Mouse (Mus musculus): ENCODE data around the gene Ubr1. TPM values are rescaled to one million over a fixed set of nuclear protein-coding genes. Genes with fewer than 3 reads are reported as not detected.

Gene Ubr1
- polyA plus RNA-seq, 1 experiment from 2014 or later: 18.5 TPM

DNA sequence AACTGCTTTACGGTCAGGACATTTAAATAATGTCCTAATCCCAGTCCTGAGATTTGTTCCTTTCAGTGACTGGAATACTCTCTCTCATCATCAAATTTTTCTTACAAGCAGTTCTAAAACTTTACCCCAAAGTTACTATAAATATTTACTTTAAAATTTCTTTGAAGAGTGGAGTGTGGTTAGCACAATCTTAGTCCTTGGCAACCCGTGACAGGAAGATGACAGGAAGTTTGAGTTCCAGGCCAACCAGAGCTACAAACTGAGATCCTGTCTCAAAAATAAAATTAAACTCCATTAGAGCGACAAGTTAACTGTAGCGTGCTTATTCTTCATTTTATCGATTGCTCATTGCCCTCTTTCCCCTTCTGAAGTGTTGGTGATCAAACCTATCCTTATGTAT, 82.9 kb downstream of the Ubr1 start:
- no peaks in the 10 kb centered on the region for H3K4me1 ChIP-seq (ENCODE audit: control insufficient read depth, insufficient read depth, low read length)

GRCm38 (mm10) chr2:120873192-120873591, 97.3 kb downstream of the Ubr1 start:
- Histone ChIP-seq H3K4me2 (ENCODE audit: low read depth, low read length) (no peak overlapping the region), H3K36me3 (ENCODE audit: control insufficient read depth, insufficient read depth) (peaks cover 16% of the 10 kb centered on the region), H3K4me1 (ENCODE audit: control insufficient read depth, insufficient read depth, low read length) (peaks cover 17% of the 10 kb centered on the region), H3K27me3 (ENCODE audit: control insufficient read depth, insufficient read depth, low read length) (no peaks in the 10 kb centered on the region), H3K9ac (ENCODE audit: low read length) (no peak overlapping the region), H3K27ac (ENCODE audit: low read length) (no peak overlapping the region), H3K4me3 (ENCODE audit: low read length) (no peak overlapping the region), H3K9me3 (replicated peaks; ENCODE audit: control insufficient read depth, low read length) (no peaks in the 10 kb centered on the region)
- no peak for ATAC-seq (replicated peaks; ENCODE audit: extremely low read depth, insufficient read depth, low FRiP score)
- 74% methylated on average over 2 of the region's 2 CpGs for WGBS

More for the DNA sequence above, 82.9 kb downstream of the Ubr1 start:
- Histone ChIP-seq H3K4me2 (ENCODE audit: low read depth, low read length) (no peak overlapping the region), H3K36me3 (ENCODE audit: control insufficient read depth, insufficient read depth) (peaks cover 26% of the 10 kb centered on the region), H3K9ac (ENCODE audit: low read length) (no peak overlapping the region), H3K9me3 (replicated peaks; ENCODE audit: control insufficient read depth, low read length) (no peaks in the 10 kb centered on the region), H3K4me3 (ENCODE audit: low read length) (no peak overlapping the region), H3K27me3 (ENCODE audit: control insufficient read depth, insufficient read depth, low read length) (no peaks in the 10 kb centered on the region), H3K27ac (ENCODE audit: low read length) (no peak overlapping the region)
- WGBS: 81% methylated on average over 5 of the region's 5 CpGs
- no peak for ATAC-seq (replicated peaks; ENCODE audit: extremely low read depth, insufficient read depth, low FRiP score)

DNA sequence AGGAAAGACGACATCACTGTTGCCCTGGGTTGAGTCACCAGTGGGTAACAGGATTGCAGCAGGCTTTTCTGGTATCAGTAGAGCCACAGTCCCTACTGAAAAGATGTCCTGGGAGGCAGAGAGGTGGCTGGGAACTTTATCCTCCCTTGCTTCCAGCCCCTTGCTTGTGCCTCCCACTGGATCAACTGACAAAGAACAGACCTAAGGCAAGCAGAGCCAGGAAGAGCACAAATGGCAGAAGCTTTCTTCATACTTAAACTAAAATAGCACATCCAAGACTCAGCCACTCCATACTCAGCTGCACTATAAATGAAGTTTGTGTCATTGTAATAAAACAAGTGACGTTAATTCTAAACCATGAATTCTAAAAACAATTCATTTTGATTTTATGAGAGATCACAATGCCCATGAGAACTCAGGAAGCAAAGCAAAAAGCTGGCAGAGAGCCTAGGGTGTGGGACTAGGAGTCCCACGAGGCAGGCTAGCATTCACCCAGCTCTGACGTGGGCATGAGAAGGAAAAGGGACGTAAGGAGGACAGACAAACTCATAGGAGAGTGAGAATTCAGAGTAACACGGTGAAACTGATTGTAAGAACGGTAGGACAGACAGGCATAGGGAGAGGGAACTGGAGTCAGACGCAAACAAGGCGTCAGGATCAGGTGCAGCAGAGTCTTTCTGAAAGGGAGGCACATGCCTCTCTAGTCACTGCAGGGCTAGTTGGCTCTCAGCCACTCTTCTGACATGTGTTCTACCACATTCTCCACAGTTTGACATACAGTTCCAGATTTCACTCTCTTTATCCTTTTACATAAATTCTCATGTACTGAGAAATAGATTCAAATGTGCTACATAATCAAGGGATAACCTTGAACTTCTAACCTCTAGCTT, 98.8 kb downstream of the Ubr1 start:
- no peaks in the 10 kb centered on the region for H3K27me3 ChIP-seq (ENCODE audit: control insufficient read depth, insufficient read depth, low read length)
- peak overlapping the region; percentile 91 for H3K27ac ChIP-seq (ENCODE audit: low read length)
- 43% methylated on average over 9 of the region's 9 CpGs for WGBS
- no peak overlapping the region for H3K4me3 ChIP-seq (ENCODE audit: low read length)
- H3K36me3 ChIP-seq (ENCODE audit: control insufficient read depth, insufficient read depth): peaks cover 22% of the 10 kb centered on the region
- H3K4me1 ChIP-seq (ENCODE audit: control insufficient read depth, insufficient read depth, low read length): peaks cover 17% of the 10 kb centered on the region
- ATAC-seq (replicated peaks; ENCODE audit: extremely low read depth, insufficient read depth, low FRiP score): peak; percentile 74
- peak overlapping the region; percentile 26 for H3K4me2 ChIP-seq (ENCODE audit: low read depth, low read length)
- H3K9me3 ChIP-seq (replicated peaks; ENCODE audit: control insufficient read depth, low read length): no peaks in the 10 kb centered on the region
- H3K9ac ChIP-seq (ENCODE audit: low read length): peak overlapping the region; percentile 53

DNA sequence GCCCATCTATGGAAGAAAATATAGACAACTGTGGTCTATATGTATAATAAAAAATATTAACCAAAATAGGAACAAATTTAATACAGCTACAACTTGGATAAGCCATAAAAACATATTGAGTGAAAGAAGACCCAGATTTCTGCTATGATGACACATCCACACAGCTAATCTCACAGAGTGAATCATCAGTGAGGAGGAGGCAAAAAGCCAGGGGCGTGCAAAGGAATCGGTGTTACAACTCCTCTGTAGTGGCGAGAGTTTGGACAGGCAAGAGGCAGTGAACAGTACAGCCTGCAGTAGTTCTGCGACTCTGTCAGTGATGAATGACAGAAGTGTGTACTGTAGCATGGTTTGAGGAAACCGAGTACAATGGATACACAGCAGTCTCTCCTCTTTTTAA, 103.2 kb downstream of the Ubr1 start:
- WGBS: 85% methylated on average over 5 of the region's 5 CpGs
- H3K27me3 ChIP-seq (ENCODE audit: control insufficient read depth, insufficient read depth, low read length): no peaks in the 10 kb centered on the region
- H3K4me2 ChIP-seq (ENCODE audit: low read depth, low read length): no peak overlapping the region
- no peak overlapping the region for H3K9ac ChIP-seq (ENCODE audit: low read length)
- peaks cover 17% of the 10 kb centered on the region for H3K4me1 ChIP-seq (ENCODE audit: control insufficient read depth, insufficient read depth, low read length)
- peaks cover 25% of the 10 kb centered on the region for H3K36me3 ChIP-seq (ENCODE audit: control insufficient read depth, insufficient read depth)
- H3K9me3 ChIP-seq (replicated peaks; ENCODE audit: control insufficient read depth, low read length): no peaks in the 10 kb centered on the region
- no peak overlapping the region for H3K27ac ChIP-seq (ENCODE audit: low read length)
- no peak for ATAC-seq (replicated peaks; ENCODE audit: extremely low read depth, insufficient read depth, low FRiP score)
- H3K4me3 ChIP-seq (ENCODE audit: low read length): no peak overlapping the region

DNA sequence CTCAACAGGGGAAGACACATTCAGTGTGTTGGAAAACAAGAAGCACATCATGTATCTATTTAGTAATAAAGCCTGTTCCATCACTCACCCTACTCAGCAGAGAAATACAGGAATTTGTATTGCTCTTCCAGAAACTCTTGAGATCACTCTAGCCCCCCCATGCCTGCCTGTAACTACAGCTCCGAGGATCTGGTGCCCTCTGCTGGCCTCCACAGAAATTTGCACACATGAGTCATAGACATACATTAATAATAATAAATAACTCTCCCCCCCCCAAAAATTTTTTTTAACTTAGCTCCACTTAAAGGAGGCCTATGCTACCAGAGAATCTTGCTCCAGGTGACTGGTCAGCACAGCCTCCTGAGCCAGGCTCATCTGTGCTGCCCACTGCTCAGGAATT, 104.0 kb downstream of the Ubr1 start:
- H3K4me2 ChIP-seq (ENCODE audit: low read depth, low read length): no peak overlapping the region
- H3K36me3 ChIP-seq (ENCODE audit: control insufficient read depth, insufficient read depth): peaks cover 28% of the 10 kb centered on the region
- H3K9ac ChIP-seq (ENCODE audit: low read length): no peak overlapping the region
- ATAC-seq (replicated peaks; ENCODE audit: extremely low read depth, insufficient read depth, low FRiP score): no peak
- H3K4me1 ChIP-seq (ENCODE audit: control insufficient read depth, insufficient read depth, low read length): peaks cover 13% of the 10 kb centered on the region; the same call in 1 of the 2 replicates
- no peaks in the 10 kb centered on the region for H3K27me3 ChIP-seq (ENCODE audit: control insufficient read depth, insufficient read depth, low read length)
- no peak overlapping the region for H3K4me3 ChIP-seq (ENCODE audit: low read length)
- H3K9me3 ChIP-seq (replicated peaks; ENCODE audit: control insufficient read depth, low read length): no peaks in the 10 kb centered on the region
- 18% methylated on average over 1 of the region's 1 CpGs for WGBS
- H3K27ac ChIP-seq (ENCODE audit: low read length): no peak overlapping the region

DNA sequence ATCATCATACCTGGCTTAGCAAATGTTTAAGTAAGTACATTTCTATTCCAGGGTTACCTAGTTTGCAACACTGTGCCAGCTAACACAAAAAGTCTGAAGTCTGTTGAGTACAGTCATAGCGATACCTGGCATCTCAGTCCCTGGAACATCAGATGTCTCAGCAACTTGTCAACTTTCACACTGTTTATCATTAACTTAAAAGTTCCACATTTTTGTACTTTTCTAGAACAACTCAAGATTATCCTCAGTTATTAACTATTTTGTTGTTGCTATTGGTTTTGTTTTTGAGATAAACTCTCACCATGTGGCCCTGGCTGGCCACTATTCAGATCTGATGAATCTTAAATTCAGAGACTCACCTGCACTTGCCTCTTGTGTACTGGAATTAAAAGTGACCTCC, 107.1 kb downstream of the Ubr1 start:
- Histone ChIP-seq H3K9ac (ENCODE audit: low read length) (no peak overlapping the region), H3K4me3 (ENCODE audit: low read length) (no peak overlapping the region), H3K4me1 (ENCODE audit: control insufficient read depth, insufficient read depth, low read length) (no peaks in the 10 kb centered on the region), H3K9me3 (replicated peaks; ENCODE audit: control insufficient read depth, low read length) (no peaks in the 10 kb centered on the region), H3K4me2 (ENCODE audit: low read depth, low read length) (no peak overlapping the region), H3K36me3 (ENCODE audit: control insufficient read depth, insufficient read depth) (peaks cover 33% of the 10 kb centered on the region), H3K27ac (ENCODE audit: low read length) (no peak overlapping the region), H3K27me3 (ENCODE audit: control insufficient read depth, insufficient read depth, low read length) (no peaks in the 10 kb centered on the region)
- 98% methylated on average over 1 of the region's 1 CpGs for WGBS
- no peak for ATAC-seq (replicated peaks; ENCODE audit: extremely low read depth, insufficient read depth, low FRiP score)

DNA sequence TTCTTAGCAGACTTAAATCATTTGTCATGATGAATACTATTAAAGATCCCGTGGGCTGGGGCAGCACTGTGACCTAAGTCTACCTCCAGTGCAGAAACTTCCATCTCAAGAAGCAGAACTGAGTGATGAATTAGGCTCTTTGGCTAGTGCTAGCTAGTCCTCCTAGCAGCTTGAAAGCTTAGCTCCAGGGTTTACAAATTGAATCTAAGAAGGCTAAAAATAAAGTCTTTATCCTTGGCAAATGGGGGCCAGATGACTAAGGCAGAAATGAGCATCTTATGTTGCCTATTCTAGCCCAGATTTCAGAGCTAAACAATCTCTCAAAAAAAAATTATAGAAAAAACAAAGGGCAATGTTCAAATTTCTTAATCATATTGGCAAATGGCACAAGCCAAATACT, 109.8 kb downstream of the Ubr1 start:
- H3K9ac ChIP-seq (ENCODE audit: low read length): no peak overlapping the region
- ATAC-seq (replicated peaks; ENCODE audit: extremely low read depth, insufficient read depth, low FRiP score): no peak
- peaks cover 27% of the 10 kb centered on the region for H3K36me3 ChIP-seq (ENCODE audit: control insufficient read depth, insufficient read depth)
- H3K9me3 ChIP-seq (replicated peaks; ENCODE audit: control insufficient read depth, low read length): no peaks in the 10 kb centered on the region
- no peaks in the 10 kb centered on the region for H3K27me3 ChIP-seq (ENCODE audit: control insufficient read depth, insufficient read depth, low read length)
- 72% methylated on average over 1 of the region's 1 CpGs for whole genome bisulfite sequencing
- H3K4me3 ChIP-seq (ENCODE audit: low read length): no peak overlapping the region
- no peak overlapping the region for H3K27ac ChIP-seq (ENCODE audit: low read length)
- H3K4me1 ChIP-seq (ENCODE audit: control insufficient read depth, insufficient read depth, low read length): no peaks in the 10 kb centered on the region
- no peak overlapping the region for H3K4me2 ChIP-seq (ENCODE audit: low read depth, low read length)

DNA sequence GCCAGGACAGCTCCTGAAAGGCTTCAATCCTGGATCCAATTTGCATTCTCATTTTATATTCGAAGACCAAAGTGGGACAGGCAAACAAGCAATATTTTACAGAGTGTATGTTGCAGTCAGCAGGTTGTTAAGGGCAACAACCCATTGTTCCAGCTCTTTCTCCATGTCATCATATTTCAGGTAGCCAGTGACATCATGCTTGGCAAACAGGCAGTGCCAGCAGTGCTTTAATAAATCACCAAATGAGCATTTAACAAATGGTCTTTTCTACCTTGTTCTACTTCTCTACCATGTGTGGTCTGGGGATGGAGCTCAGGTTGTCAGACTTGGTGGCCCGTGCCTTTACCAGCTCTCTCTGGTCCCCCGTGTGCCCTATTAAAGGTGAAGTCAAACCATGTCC, 112.4 kb downstream of the Ubr1 start:
- ATAC-seq (replicated peaks; ENCODE audit: extremely low read depth, insufficient read depth, low FRiP score): no peak
- H3K27ac ChIP-seq (ENCODE audit: low read length): no peak overlapping the region
- H3K9ac ChIP-seq (ENCODE audit: low read length): no peak overlapping the region
- H3K4me1 ChIP-seq (ENCODE audit: control insufficient read depth, insufficient read depth, low read length): no peaks in the 10 kb centered on the region
- H3K4me3 ChIP-seq (ENCODE audit: low read length): no peak overlapping the region
- H3K36me3 ChIP-seq (ENCODE audit: control insufficient read depth, insufficient read depth): peaks cover 12% of the 10 kb centered on the region
- no peaks in the 10 kb centered on the region for H3K27me3 ChIP-seq (ENCODE audit: control insufficient read depth, insufficient read depth, low read length)
- WGBS: 86% methylated on average over 3 of the region's 3 CpGs
- H3K4me2 ChIP-seq (ENCODE audit: low read depth, low read length): no peak overlapping the region
- H3K9me3 ChIP-seq (replicated peaks; ENCODE audit: control insufficient read depth, low read length): no peaks in the 10 kb centered on the region

- no peaks in the 10 kb centered on the region for H3K9me3 ChIP-seq (replicated peaks; ENCODE audit: control insufficient read depth, low read length)
Measured at GRCm38 (mm10) chr2:120853151-120853550, 117.4 kb downstream of the Ubr1 start.

More at GRCm38 (mm10) chr2:120853151-120853550, 117.4 kb downstream of the Ubr1 start:
- no peak overlapping the region for H3K4me3 ChIP-seq (ENCODE audit: low read length)
- H3K9ac ChIP-seq (ENCODE audit: low read length): no peak overlapping the region
- H3K4me1 ChIP-seq (ENCODE audit: control insufficient read depth, insufficient read depth, low read length): peaks cover 3% of the 10 kb centered on the region; the same call in 1 of the 2 replicates
- no peak overlapping the region for H3K27ac ChIP-seq (ENCODE audit: low read length)
- no peak overlapping the region for H3K4me2 ChIP-seq (ENCODE audit: low read depth, low read length)
- H3K36me3 ChIP-seq (ENCODE audit: control insufficient read depth, insufficient read depth): no peaks in the 10 kb centered on the region
- ATAC-seq (replicated peaks; ENCODE audit: extremely low read depth, insufficient read depth, low FRiP score): no peak
- WGBS: 66% methylated on average over 3 of the region's 3 CpGs
- no peaks in the 10 kb centered on the region for H3K27me3 ChIP-seq (ENCODE audit: control insufficient read depth, insufficient read depth, low read length)

Measured in heart, embryonic 16.5 days (tissue).